Mouse (Mus musculus) megakaryocyte, adult 5-6 weeks (primary cell): ENCODE results near the gene Prdx1. TPM values are rescaled to one million over a fixed set of nuclear protein-coding genes. Genes with fewer than 3 reads are reported as not detected.
"Not testable (repeated sequence)": the region's sequence is repeated elsewhere in the genome, so short reads cannot be mapped to it uniquely, and the experiment has no call there.

Experiments
- ATAC-seq: 2 replicates; pipeline ENCODE4 v1.8.0; 2016; ENCODE audit warnings: mild to moderate bottlenecking, inconsistent platforms; ENCODE audit not compliant: poor library complexity, severe bottlenecking
- total RNA-seq, 2 experiments: library from RNA; stranded (forward) in 1 of 2; stranded (reverse) in 1 of 2; fragments of 153-499, 151-499 nt in 1 of 2; fragments of 221-1000, 200-1000 nt in 1 of 2; gene quantifications; 2 replicates each; pipeline versions ENCODE4 v1.2.3 to v1.2.4; 2015 to 2017

The Prdx1 gene
- 556 and 644 TPM in 2 replicates for total RNA-seq (2015)
- total RNA-seq (2017), result 344 and 395 TPM in 2 replicates

GRCm38 (mm10) chr4:116685402-116686061 is at the start of gene Prdx1:
TSS of gene Prdx1 (plus strand) at chr4:116685544.
- peak; percentile 91 for ATAC-seq

- ATAC-seq, result no peak
Observed at GRCm38 (mm10) chr4:116638821-116639220, 46.5 kb upstream of the Prdx1 start.

- no peak for ATAC-seq
Observed at GRCm38 (mm10) chr4:116642071-116642470, 43.3 kb upstream of the Prdx1 start.

- peak; percentile 80 for ATAC-seq
Observed at GRCm38 (mm10) chr4:116644326-116644725, 41.0 kb upstream of the Prdx1 start.

- ATAC-seq, result no peak
Observed at GRCm38 (mm10) chr4:116645624-116646023, 39.7 kb upstream of the Prdx1 start.

GRCm38 (mm10) chr4:116649411-116649810 is 35.9 kb upstream of the Prdx1 start:
- ATAC-seq, result no peak

- ATAC-seq, result no peak
Observed at GRCm38 (mm10) chr4:116650365-116650764, 35.0 kb upstream of the Prdx1 start.

GRCm38 (mm10) chr4:116650924-116651796 is 34.2 kb upstream of the Prdx1 start, which contains the start of gene Akr1a1:
TSS of gene Akr1a1 (minus strand) at chr4:116651680.
- peak; percentile 90 for ATAC-seq

- ATAC-seq, result peak; percentile 14; the same call in 1 of the 2 replicates
Observed at GRCm38 (mm10) chr4:116651797-116652135, 33.6 kb upstream of the Prdx1 start.

- ATAC-seq, result no peak
Observed at GRCm38 (mm10) chr4:116653228-116653627, 32.1 kb upstream of the Prdx1 start.

GRCm38 (mm10) chr4:116655100-116655499 is 30.2 kb upstream of the Prdx1 start:
- peak; percentile 41 for ATAC-seq

GRCm38 (mm10) chr4:116655658-116656057 is 29.7 kb upstream of the Prdx1 start:
- ATAC-seq, result no peak

- no peak for ATAC-seq
Observed at GRCm38 (mm10) chr4:116657971-116658370, 27.4 kb upstream of the Prdx1 start.

- ATAC-seq, result no peak
Observed at GRCm38 (mm10) chr4:116659474-116659873, 25.9 kb upstream of the Prdx1 start.

GRCm38 (mm10) chr4:116659916-116660315 is 25.4 kb upstream of the Prdx1 start:
- not testable (repeated sequence) for ATAC-seq

- no peak for ATAC-seq
Observed at GRCm38 (mm10) chr4:116660829-116661228, 24.5 kb upstream of the Prdx1 start.

- ATAC-seq, result no peak
Observed at GRCm38 (mm10) chr4:116661998-116662397, 23.3 kb upstream of the Prdx1 start.

- no peak for ATAC-seq
Observed at GRCm38 (mm10) chr4:116666625-116667024, 18.7 kb upstream of the Prdx1 start.

- ATAC-seq, result peak; percentile 87
Observed at GRCm38 (mm10) chr4:116668145-116668544, 17.2 kb upstream of the Prdx1 start.

GRCm38 (mm10) chr4:116669291-116669690 is 16.1 kb upstream of the Prdx1 start:
- ATAC-seq, result no peak

- peak; percentile 90 for ATAC-seq
Observed at GRCm38 (mm10) chr4:116672785-116673184, 12.6 kb upstream of the Prdx1 start.

GRCm38 (mm10) chr4:116674761-116675160 is 10.6 kb upstream of the Prdx1 start:
- not testable (repeated sequence) for ATAC-seq
